23 mouse cellular contexts compared by ENCODE assay signal in genomic region chr3:97909737-97910136, GRCm38 (mm10). TPM values are rescaled to one million over a fixed set of nuclear protein-coding genes. Genes with fewer than 3 reads are reported as not detected.
DNase-seq lines count a peak whose midpoint lies in the region; ATAC-seq and TF ChIP-seq lines count a peak whose summit lies in the region.
"Had no signal": no experiment of that assay in that cellular context is flagged by ENCODE, and none has a peak within 500 bp of the region (broad histone marks: within the 10 kb centered on the region; RNA-seq: fewer than 3 reads in every experiment).

No protein-coding gene starts in this region.

- H3K4me3 ChIP-seq in left cerebral cortex, adult 2 months = no peak overlapping the region
- H3K4me3 ChIP-seq: embryonic facial prominence, embryonic 10.5 days; embryonic facial prominence, embryonic 12.5 days; forebrain, embryonic 13.5 days; forebrain, embryonic 15.5 days had no signal

- no peak; the same call in none of the 2 replicates for TF ChIP-seq CTCF in left cerebral cortex, adult 2 months (IDR thresholded peaks at IDR 0.05)

- H3K27ac ChIP-seq in left cerebral cortex, adult 2 months = peak overlapping the region; percentile 51; the same call in 1 of the 2 replicates
- H3K27ac ChIP-seq: embryonic facial prominence, embryonic 10.5 days; embryonic facial prominence, embryonic 12.5 days; forebrain, embryonic 13.5 days; forebrain, embryonic 15.5 days had no signal

- intact Hi-C loops in left cerebral cortex, adult 2 months (cut with DNase I) = no loop called here
- intact Hi-C loops in left cerebral cortex, postnatal 4 days (cut with DNase I) = no loop called here

- no peak for DNase-seq in frontal cortex, postnatal 10 days (ENCODE audit: low spot score in 2 of 2)
- DNase-seq in left cerebral cortex, adult 2 months (ENCODE audit: extremely low spot score in 1 of 2, low spot score in 2 of 2) = no peak
- DNase-seq in left cerebral cortex, postnatal 4 days = no peak
- DNase-seq in brain, adult 2 months (ENCODE audit: low read depth, low spot score) = peak; percentile 52
- DNase-seq: adrenal gland, adult 8-10 months; adrenal gland, postnatal 14 days; adrenal gland, postnatal 36 days; B cell, adult 2 months; cerebellum, adult 11 months; cerebellum, adult 18-20 months; cerebellum, adult 8-10 months; cerebellum, adult 9-11 months; cerebellum, postnatal 14 days; cerebellum, postnatal 36 days; forebrain, postnatal 0 days had no signal

- peak; percentile 81 for ATAC-seq in frontal cortex, adult (ENCODE audit: low TSS enrichment)
- ATAC-seq: activated CD4-positive, CD25-positive, alpha-beta regulatory T cell, adult 4 months; CD4-positive, CD25-positive, alpha-beta regulatory T cell, adult 4 months; forebrain, embryonic 13.5 days; forebrain, embryonic 15.5 days; forebrain, postnatal 0 days; Patski had no signal

RNA-seq across cellular contexts. Expression of gene Sec22b, which starts 8.7 kb away (rescaled TPM):
- 10 to 100 TPM; 80.1 to 90.2 TPM for total RNA-seq in left cerebral cortex, adult 2 months (2021)
- total RNA-seq in left cerebral cortex, postnatal 4 days (2021) = 10 to 100 TPM; 62.9 to 63.7 TPM

RNA-seq across cellular contexts. Expression of gene Pde4dip, which starts 21.2 kb away (rescaled TPM):
- total RNA-seq in left cerebral cortex, adult 2 months (2021) = 100 to 1,000 TPM; 224 to 246 TPM
- total RNA-seq in left cerebral cortex, postnatal 4 days (2021) = 100 to 1,000 TPM; 202 to 223 TPM
